ENCODE assay signal across 22 mouse cellular contexts in the genomic region with DNA sequence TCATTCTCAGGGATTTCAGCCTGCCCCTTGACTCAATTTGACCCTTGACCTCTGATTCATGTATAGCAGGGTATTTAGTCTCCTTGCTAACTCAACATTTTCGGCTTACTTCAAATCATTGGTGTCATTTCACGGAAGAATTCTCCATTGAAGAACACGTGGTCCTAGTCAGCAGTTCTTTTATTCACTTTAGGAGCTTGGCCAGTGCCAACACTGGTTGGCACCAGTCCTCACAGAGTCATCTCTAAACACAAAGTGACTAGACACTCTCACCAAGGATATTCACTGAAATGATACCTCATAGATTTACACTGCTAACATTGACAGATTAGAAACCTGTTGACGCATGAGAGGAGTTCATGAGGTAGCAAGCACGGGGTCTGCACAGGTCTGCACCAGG. TPM values are rescaled to one million over a fixed set of nuclear protein-coding genes. Genes with fewer than 3 reads are reported as not detected.
DNase-seq lines count a peak whose midpoint lies in the region; ATAC-seq lines count a peak whose summit lies in the region.
"Had no signal": no experiment of that assay in that cellular context is flagged by ENCODE, and none has a peak within 500 bp of the region (broad histone marks: within the 10 kb centered on the region; RNA-seq: fewer than 3 reads in every experiment).

No protein-coding gene starts in this region.

- H3K9me3 ChIP-seq in heart, embryonic 12.5 days (replicated peaks), result no peaks in the 10 kb centered on the region
- no peaks in the 10 kb centered on the region for H3K9me3 ChIP-seq in midbrain, embryonic 11.5 days (ENCODE audit: control insufficient read depth, low read length)
- no peaks in the 10 kb centered on the region for H3K9me3 ChIP-seq in midbrain, embryonic 15.5 days
- H3K9me3 ChIP-seq: embryonic facial prominence, embryonic 13.5 days; forebrain, embryonic 12.5 days; G1E; heart, embryonic 13.5 days; hindbrain, embryonic 12.5 days; intestine, embryonic 15.5 days had no signal

- DNase-seq in cerebellum, adult 11 months, result peak; percentile 22
- no peak for DNase-seq in cerebellum, adult 18-20 months
- peak; percentile 58 for DNase-seq in heart, adult 11 months
- peak; percentile 37 for DNase-seq in midbrain, embryonic 11.5 days (ENCODE audit: low spot score, missing footprints)
- DNase-seq in cerebellum, postnatal 25 days, result peak; percentile 43 to 50
- DNase-seq in layer of hippocampus, postnatal 36 days, result no peak
- DNase-seq: adrenal gland, postnatal 14 days; B cell, adult 2 months; gastrocnemius, postnatal 14 days; heart, postnatal 36 days; kidney, adult 18-20 months had no signal

- H3K4me3 ChIP-seq in heart, embryonic 12.5 days, result no peak overlapping the region
- H3K4me3 ChIP-seq in midbrain, embryonic 11.5 days (ENCODE audit: low read depth, low read length), result no peak overlapping the region
- no peak overlapping the region for H3K4me3 ChIP-seq in midbrain, embryonic 15.5 days
- H3K4me3 ChIP-seq: embryonic facial prominence, embryonic 13.5 days; forebrain, embryonic 12.5 days; heart, embryonic 13.5 days; hindbrain, embryonic 12.5 days; intestine, embryonic 15.5 days had no signal

- 76% methylated on average over 5 of the region's 5 CpGs for WGBS in heart, embryonic 12.5 days
- 88% methylated on average over 5 of the region's 5 CpGs for WGBS in midbrain, embryonic 11.5 days
- WGBS in midbrain, embryonic 15.5 days, result 88% methylated on average over 5 of the region's 5 CpGs

- ATAC-seq in heart, embryonic 12.5 days (ENCODE audit: insufficient number of reproducible peaks, low FRiP score), result no peak
- ATAC-seq in midbrain, embryonic 11.5 days (ENCODE audit: low FRiP score), result no peak
- ATAC-seq in midbrain, embryonic 15.5 days (replicated peaks), result no peak
- ATAC-seq: CD4-positive, CD25-positive, alpha-beta regulatory T cell, adult 4 months; forebrain, embryonic 16.5 days; hindbrain, embryonic 16.5 days; intestine, embryonic 15.5 days had no signal

- H3K4me1 ChIP-seq in heart, embryonic 12.5 days (replicated peaks), result no peaks in the 10 kb centered on the region
- no peaks in the 10 kb centered on the region for H3K4me1 ChIP-seq in midbrain, embryonic 11.5 days (ENCODE audit: control insufficient read depth, insufficient read depth, low read length)
- H3K4me1 ChIP-seq in midbrain, embryonic 15.5 days, result no peaks in the 10 kb centered on the region
- H3K4me1 ChIP-seq: embryonic facial prominence, embryonic 13.5 days; forebrain, embryonic 12.5 days; heart, embryonic 13.5 days; hindbrain, embryonic 12.5 days; intestine, embryonic 15.5 days had no signal

- no peak overlapping the region for H3K9ac ChIP-seq in heart, embryonic 12.5 days
- no peak overlapping the region for H3K9ac ChIP-seq in midbrain, embryonic 11.5 days (ENCODE audit: low read length)
- H3K9ac ChIP-seq in midbrain, embryonic 15.5 days, result no peak overlapping the region
- H3K9ac ChIP-seq: embryonic facial prominence, embryonic 13.5 days; forebrain, embryonic 12.5 days; heart, embryonic 13.5 days; hindbrain, embryonic 12.5 days; intestine, embryonic 15.5 days had no signal

- H3K36me3 ChIP-seq in heart, embryonic 12.5 days, result no peaks in the 10 kb centered on the region
- no peaks in the 10 kb centered on the region for H3K36me3 ChIP-seq in midbrain, embryonic 11.5 days (ENCODE audit: control insufficient read depth, insufficient read depth, low read length)
- H3K36me3 ChIP-seq in midbrain, embryonic 15.5 days (replicated peaks), result no peaks in the 10 kb centered on the region
- H3K36me3 ChIP-seq: embryonic facial prominence, embryonic 13.5 days; forebrain, embryonic 12.5 days; G1E; heart, embryonic 13.5 days; hindbrain, embryonic 12.5 days; intestine, embryonic 15.5 days had no signal

- H3K27me3 ChIP-seq in heart, embryonic 12.5 days (replicated peaks), result no peaks in the 10 kb centered on the region
- H3K27me3 ChIP-seq in midbrain, embryonic 11.5 days (ENCODE audit: control insufficient read depth, insufficient read depth, low read length), result no peaks in the 10 kb centered on the region
- H3K27me3 ChIP-seq in midbrain, embryonic 15.5 days (replicated peaks), result no peaks in the 10 kb centered on the region
- H3K27me3 ChIP-seq: embryonic facial prominence, embryonic 13.5 days; forebrain, embryonic 12.5 days; heart, embryonic 13.5 days; hindbrain, embryonic 12.5 days; intestine, embryonic 15.5 days had no signal

- H3K27ac ChIP-seq in heart, embryonic 12.5 days (ENCODE audit: poor library complexity, severe bottlenecking), result no peak overlapping the region
- no peak overlapping the region for H3K27ac ChIP-seq in midbrain, embryonic 11.5 days (ENCODE audit: low read depth, low read length)
- H3K27ac ChIP-seq in midbrain, embryonic 15.5 days, result no peak overlapping the region
- H3K27ac ChIP-seq: embryonic facial prominence, embryonic 13.5 days; forebrain, embryonic 12.5 days; heart, embryonic 13.5 days; hindbrain, embryonic 12.5 days; intestine, embryonic 15.5 days had no signal

- no peak overlapping the region for H3K4me2 ChIP-seq in heart, embryonic 12.5 days
- no peak overlapping the region for H3K4me2 ChIP-seq in midbrain, embryonic 11.5 days
- H3K4me2 ChIP-seq in midbrain, embryonic 15.5 days, result no peak overlapping the region
- H3K4me2 ChIP-seq: embryonic facial prominence, embryonic 13.5 days; forebrain, embryonic 12.5 days; heart, embryonic 13.5 days; hindbrain, embryonic 12.5 days; intestine, embryonic 15.5 days had no signal

RNA-seq across cellular contexts. Expression of gene Fam107b, which starts 32.9 kb away (rescaled TPM):
- polyA plus RNA-seq in heart, embryonic 12.5 days (2016; fragmentation: Nextera tagmentation; extraction: Ambion mirVana), result 32.5 and 34.7 TPM in 2 replicates
- 60.4 and 65.7 TPM in 2 replicates for polyA plus RNA-seq in midbrain, embryonic 11.5 days (2014; fragmentation: Nextera tagmentation; extraction: Ambion mirVana)
- 30.3 and 32.4 TPM in 2 replicates for polyA plus RNA-seq in midbrain, embryonic 15.5 days (2015; fragmentation: Nextera tagmentation; extraction: Ambion mirVana)
- 10 to 100 TPM; 13.1 to 18.6 TPM for total RNA-seq in layer of hippocampus, postnatal 36 days (2021)

Comparison
In these comparisons a context has a peak if more than half of its experiments do, and no peak if none do; other contexts are left out.
1. DNase-seq: peak in cerebellum, adult 11 months (single experiment), heart, adult 11 months (single experiment), midbrain, embryonic 11.5 days (single experiment) and cerebellum, postnatal 25 days (2 of 2); none in cerebellum, adult 18-20 months (0 of 2) and layer of hippocampus, postnatal 36 days (0 of 2).